Mouse (Mus musculus) CH12.LX (cell line): ENCODE measurements around the gene Gli3.

Experiments used
- CTCF ChIP-seq, 2 experiments: IDR thresholded peaks in 1 of 2; conservative IDR thresholded peaks in 1 of 2; 2 replicates each; pipeline ENCODE4 v1.5.1; 2011 to 2012; ENCODE audit warnings: low read depth in 2 of 2, low read length in 2 of 2, improper control_type of control experiment in 1 of 2, inconsistent platforms in 1 of 2, mild to moderate bottlenecking in 1 of 2, moderate library complexity in 1 of 2
- EP300 ChIP-seq: IDR thresholded peaks from 2 replicates; pipeline ENCODE4 v1.6.1; 2011; ENCODE audit warnings: low read length, improper control_type of control experiment
- POLR2A ChIP-seq: IDR thresholded peaks from 2 replicates; pipeline ENCODE4 v1.6.1; 2011; ENCODE audit warnings: low read depth, mild to moderate bottlenecking, improper control_type of control experiment, low read length
- TCF12 ChIP-seq: IDR thresholded peaks from 2 replicates; pipeline ENCODE4 v1.6.1; 2014; ENCODE audit warnings: low read depth, mild to moderate bottlenecking, inconsistent platforms, low read length, improper control_type of control experiment

- TF ChIP-seq EP300: no peak
- no peak for TF ChIP-seq POLR2A
- TF ChIP-seq CTCF (conservative IDR thresholded peaks at IDR 0.05 in 1 of 2, IDR thresholded peaks at IDR 0.05 in 1 of 2; ENCODE audit: low read depth in 2 of 2, low read length in 2 of 2): no peak
- TF ChIP-seq TCF12: no peak
Observed at GRCm38 (mm10) chr13:15537611-15538010, 74.6 kb downstream of the Gli3 start.
